Mouse (Mus musculus) subcutaneous adipose tissue, adult 2 months (tissue): ENCODE data around the gene Cpb1. TPM values are rescaled to one million over a fixed set of nuclear protein-coding genes. Genes with fewer than 3 reads are reported as not detected.

Experiments
- polyA plus RNA-seq: library from polyadenylated mRNA; depleted of rRNA; stranded (reverse); fragments of >200 nt; gene quantifications from 2 replicates; pipeline ENCODE4 v1.2.3, GENCODE M21; 2012; ENCODE audit warnings: low replicate concordance; rRNA removed

The Cpb1 gene
- polyA plus RNA-seq: 0.21 TPM in 1 of 2 replicates, not detected in the other

GRCm38 (mm10) chr3:20275633-20276032 is at the start of gene Cpb1:
TSS of gene Cpb1 (minus strand) at chr3:20275733.

GRCm38 (mm10) chr3:20242050-20242449 is 33.5 kb downstream of the Cpb1 start, which contains the start of gene Cpa3:
TSS of gene Cpa3 (minus strand) at chr3:20242181.

Other genes with a start within 250 kb of the Cpb1 start
- 12.9 and 23.7 TPM in 2 replicates for gene Hps3, start 240.4 kb downstream of the Cpb1 start, polyA plus RNA-seq
- 5.2 and 7.1 TPM in 2 replicates for gene Hltf, start 217.9 kb downstream of the Cpb1 start, polyA plus RNA-seq
- gene Gyg, start 120.4 kb downstream of the Cpb1 start, polyA plus RNA-seq: 53.9 and 104 TPM in 2 replicates
- gene Cpa3, start 33.6 kb downstream of the Cpb1 start, polyA plus RNA-seq: 0.67 and 3.0 TPM in 2 replicates
- 0.09 and 0.53 TPM in 2 replicates for gene Agtr1b, start 91.4 kb upstream of the Cpb1 start, polyA plus RNA-seq